Mouse (Mus musculus) heart, postnatal 10 days (tissue): ENCODE measurements around the gene Rnasel. TPM values are rescaled to one million over a fixed set of nuclear protein-coding genes. Genes with fewer than 3 reads are reported as not detected.

Experiments
- DNase-seq, 2 experiments: peaks; one replicate each; pipeline ENCODE4 v3.0.0; 2021
- intact Hi-C: fragments of 180-260 bp; cut with DNase I; formaldehyde crosslinking; loops from one replicate; pipeline ENCODE4 v1.15.1; 2025
- total RNA-seq, 2 experiments: library from RNA; stranded (reverse); gene quantifications; 2 replicates each; pipeline ENCODE4 v1.2.3; 2021

Gene Rnasel
- total RNA-seq, 2 experiments from 2014 or later, result 12.5 to 15.4 TPM

- intact Hi-C loops, result no loop called here
- DNase-seq, result no peak
Measured at GRCm38 (mm10) chr1:153734866-153735265, 14.4 kb upstream of the Rnasel start.

- DNase-seq, result no peak
- intact Hi-C loops, result no loop called here
Measured at GRCm38 (mm10) chr1:153736096-153736495, 13.1 kb upstream of the Rnasel start.

- intact Hi-C loops, result no loop called here
- DNase-seq, result no peak
Measured at GRCm38 (mm10) chr1:153737101-153738085, 11.8 kb upstream of the Rnasel start.

GRCm38 (mm10) chr1:153739437-153740015 lies 9.7 kb upstream of the Rnasel start:
- DNase-seq, result no peak
- intact Hi-C loops, result no loop called here

- DNase-seq, result peak; percentile 86 to 88
- intact Hi-C loops, result no loop called here
Measured at GRCm38 (mm10) chr1:153740145-153740544, 9.1 kb upstream of the Rnasel start, which contains the start of gene Rgs16. Rgs16 (plus strand) TSS chr1:153740349.

GRCm38 (mm10) chr1:153740775-153741400 lies 8.3 kb upstream of the Rnasel start:
- no peak for DNase-seq
- intact Hi-C loops, result no loop called here

GRCm38 (mm10) chr1:153741551-153742316 lies 7.5 kb upstream of the Rnasel start:
- intact Hi-C loops, result loop anchor here (1.0 to 2.0 kb wide), 2 partner anchors 99 to 182 kb away; no protein-coding TSS in a partner anchor
- DNase-seq, result no peak

GRCm38 (mm10) chr1:153742374-153743155 lies 6.7 kb upstream of the Rnasel start:
- DNase-seq, result peak; percentile 81 to 91

GRCm38 (mm10) chr1:153746119-153746670 lies 3.0 kb upstream of the Rnasel start:
- DNase-seq, result no peak
- intact Hi-C loops, result loop anchor here (1.0 to 5.0 kb wide), 4 partner anchors 61 to 436 kb away; partner anchors contain the start of gene Dhx9

More at GRCm38 (mm10) chr1:153742374-153743155, 6.7 kb upstream of the Rnasel start:
- intact Hi-C loops, result loop anchor here (1.0 to 2.0 kb wide), 2 partner anchors 100 to 183 kb away; no protein-coding TSS in a partner anchor

- DNase-seq, result peak; percentile 82 to 89
- intact Hi-C loops, result loop anchor here (1.0 to 5.0 kb wide), 4 partner anchors 60 to 436 kb away; partner anchors contain the start of gene Dhx9
Measured at GRCm38 (mm10) chr1:153746728-153747127, 2.5 kb upstream of the Rnasel start.

GRCm38 (mm10) chr1:153747861-153748530 lies 1.2 kb upstream of the Rnasel start:
- intact Hi-C loops, result loop anchor here (2.0 to 5.0 kb wide), 3 partner anchors 59 to 434 kb away; partner anchors contain the start of gene Dhx9
- peak; percentile 64 to 69 for DNase-seq

- DNase-seq, result peak; percentile 67 to 77
- intact Hi-C loops, result loop anchor here (5.0 kb wide), 2 partner anchors 261 to 434 kb away; partner anchors contain the start of gene Dhx9
Measured at GRCm38 (mm10) chr1:153748549-153748948, 677 bp upstream of the Rnasel start.

GRCm38 (mm10) chr1:153750054-153750453 lies 828 bp downstream of the Rnasel start:
- intact Hi-C loops, result no loop called here
- no peak for DNase-seq

- intact Hi-C loops, result no loop called here
- DNase-seq, result peak; percentile 62 to 66
Measured at GRCm38 (mm10) chr1:153751763-153752301, 2.6 kb downstream of the Rnasel start.

GRCm38 (mm10) chr1:153752521-153752920 lies 3.3 kb downstream of the Rnasel start:
- DNase-seq, result no peak
- intact Hi-C loops, result no loop called here

- intact Hi-C loops, result no loop called here
- DNase-seq, result no peak
Measured at GRCm38 (mm10) chr1:153753725-153754464, 4.7 kb downstream of the Rnasel start.

GRCm38 (mm10) chr1:153764136-153764535 lies 14.9 kb downstream of the Rnasel start:
- DNase-seq, result no peak
- intact Hi-C loops, result no loop called here
